Mouse (Mus musculus): ENCODE results near the gene Mybph. TPM values are rescaled to one million over a fixed set of nuclear protein-coding genes. Genes with fewer than 3 reads are reported as not detected.

The Mybph gene
- polyA plus RNA-seq, 2 experiments: 92.6 to 115 TPM

- Histone ChIP-seq H3K27ac (replicated peaks; ENCODE audit: low read depth, low read length) (no peak overlapping the region), H3K27me3 (ENCODE audit: control insufficient read depth, insufficient read depth, low read length) (no peaks in the 10 kb centered on the region), H3K9ac (ENCODE audit: low read depth, low read length, severe bottlenecking) (no peak overlapping the region), H3K4me3 (replicated peaks; ENCODE audit: low read length) (no peak overlapping the region), H3K9me3 (ENCODE audit: control insufficient read depth, low read length) (no peaks in the 10 kb centered on the region), H3K4me1 (ENCODE audit: control insufficient read depth, insufficient read depth, low read length) (peaks cover 20% of the 10 kb centered on the region), H3K36me3 (ENCODE audit: control insufficient read depth, insufficient read depth, low read length) (no peaks in the 10 kb centered on the region), H3K4me2 (replicated peaks; ENCODE audit: low read depth, low read length, severe bottlenecking) (no peak overlapping the region)
- ATAC-seq (ENCODE audit: low FRiP score, low read depth) (no peak; the same call in 1 of the 2 replicates), DNase-seq (ENCODE audit: low spot score) (no peak)
- WGBS: 42% methylated on average over 6 of the region's 6 CpGs
- no peak for TF ChIP-seq POLR2A (IDR thresholded peaks at IDR 0.05; ENCODE audit: borderline replicate concordance, extremely low read depth, insufficient read depth, insufficient read length)
Measured at GRCm38 (mm10) chr1:134211043-134211442, 17.8 kb downstream of the Mybph start.

GRCm38 (mm10) chr1:134211631-134212030, 18.4 kb downstream of the Mybph start:
- DNase-seq (ENCODE audit: low spot score) (no peak), ATAC-seq (ENCODE audit: low FRiP score, low read depth) (peak; percentile 48; the same call in 1 of the 2 replicates)
- Histone ChIP-seq H3K4me1 (ENCODE audit: control insufficient read depth, insufficient read depth, low read length) (peaks cover 18% of the 10 kb centered on the region), H3K4me3 (replicated peaks; ENCODE audit: low read length) (no peak overlapping the region), H3K9me3 (ENCODE audit: control insufficient read depth, low read length) (no peaks in the 10 kb centered on the region), H3K4me2 (replicated peaks; ENCODE audit: low read depth, low read length, severe bottlenecking) (no peak overlapping the region), H3K27me3 (ENCODE audit: control insufficient read depth, insufficient read depth, low read length) (no peaks in the 10 kb centered on the region), H3K9ac (ENCODE audit: low read depth, low read length, severe bottlenecking) (no peak overlapping the region), H3K36me3 (ENCODE audit: control insufficient read depth, insufficient read depth, low read length) (no peaks in the 10 kb centered on the region), H3K27ac (replicated peaks; ENCODE audit: low read depth, low read length) (no peak overlapping the region)
- 13% methylated on average over 2 of the region's 2 CpGs for WGBS
- no peak for TF ChIP-seq POLR2A (IDR thresholded peaks at IDR 0.05; ENCODE audit: borderline replicate concordance, extremely low read depth, insufficient read depth, insufficient read length)

GRCm38 (mm10) chr1:134212351-134212750, 19.1 kb downstream of the Mybph start:
- H3K9ac ChIP-seq (ENCODE audit: low read depth, low read length, severe bottlenecking): no peak overlapping the region
- no peaks in the 10 kb centered on the region for H3K9me3 ChIP-seq (ENCODE audit: control insufficient read depth, low read length)
- DNase-seq (ENCODE audit: low spot score) (no peak), ATAC-seq (ENCODE audit: low FRiP score, low read depth) (no peak)
- no peaks in the 10 kb centered on the region for H3K27me3 ChIP-seq (ENCODE audit: control insufficient read depth, insufficient read depth, low read length)
- H3K4me2 ChIP-seq (replicated peaks; ENCODE audit: low read depth, low read length, severe bottlenecking): no peak overlapping the region
- WGBS: 75% methylated on average over 6 of the region's 6 CpGs
- no peaks in the 10 kb centered on the region for H3K36me3 ChIP-seq (ENCODE audit: control insufficient read depth, insufficient read depth, low read length)
- no peak for TF ChIP-seq POLR2A (IDR thresholded peaks at IDR 0.05; ENCODE audit: borderline replicate concordance, extremely low read depth, insufficient read depth, insufficient read length)
- H3K27ac ChIP-seq (replicated peaks; ENCODE audit: low read depth, low read length): no peak overlapping the region
- H3K4me3 ChIP-seq (replicated peaks; ENCODE audit: low read length): no peak overlapping the region
- H3K4me1 ChIP-seq (ENCODE audit: control insufficient read depth, insufficient read depth, low read length): peaks cover 18% of the 10 kb centered on the region

- Histone ChIP-seq H3K4me3 (replicated peaks; ENCODE audit: low read length) (no peak overlapping the region), H3K36me3 (ENCODE audit: control insufficient read depth, insufficient read depth, low read length) (no peaks in the 10 kb centered on the region), H3K27me3 (ENCODE audit: control insufficient read depth, insufficient read depth, low read length) (no peaks in the 10 kb centered on the region), H3K27ac (replicated peaks; ENCODE audit: low read depth, low read length) (no peak overlapping the region), H3K9me3 (ENCODE audit: control insufficient read depth, low read length) (no peaks in the 10 kb centered on the region), H3K9ac (ENCODE audit: low read depth, low read length, severe bottlenecking) (no peak overlapping the region), H3K4me1 (ENCODE audit: control insufficient read depth, insufficient read depth, low read length) (peaks cover 18% of the 10 kb centered on the region), H3K4me2 (replicated peaks; ENCODE audit: low read depth, low read length, severe bottlenecking) (no peak overlapping the region)
- DNase-seq (ENCODE audit: low spot score): no peak
- TF ChIP-seq POLR2A (IDR thresholded peaks at IDR 0.05; ENCODE audit: borderline replicate concordance, extremely low read depth, insufficient read depth, insufficient read length): no peak
- no peak for ATAC-seq (ENCODE audit: low FRiP score, low read depth)
- WGBS: 74% methylated on average over 7 of the region's 7 CpGs
Measured at GRCm38 (mm10) chr1:134213405-134213804, 20.2 kb downstream of the Mybph start.

GRCm38 (mm10) chr1:134215059-134215458, 21.8 kb downstream of the Mybph start:
- no peak overlapping the region for H3K27ac ChIP-seq (replicated peaks; ENCODE audit: low read depth, low read length)
- H3K4me2 ChIP-seq (replicated peaks; ENCODE audit: low read depth, low read length, severe bottlenecking): no peak overlapping the region
- no peak for DNase-seq (ENCODE audit: low spot score)
- H3K9ac ChIP-seq (ENCODE audit: low read depth, low read length, severe bottlenecking): no peak overlapping the region
- WGBS: 60% methylated on average over 7 of the region's 7 CpGs
- no peak for TF ChIP-seq POLR2A (IDR thresholded peaks at IDR 0.05; ENCODE audit: borderline replicate concordance, extremely low read depth, insufficient read depth, insufficient read length)
- no peaks in the 10 kb centered on the region for H3K36me3 ChIP-seq (ENCODE audit: control insufficient read depth, insufficient read depth, low read length)
- no peak overlapping the region for H3K4me3 ChIP-seq (replicated peaks; ENCODE audit: low read length)
- no peak for ATAC-seq (ENCODE audit: low FRiP score, low read depth)
- no peaks in the 10 kb centered on the region for H3K9me3 ChIP-seq (ENCODE audit: control insufficient read depth, low read length)
- peaks cover 18% of the 10 kb centered on the region for H3K4me1 ChIP-seq (ENCODE audit: control insufficient read depth, insufficient read depth, low read length)
- no peaks in the 10 kb centered on the region for H3K27me3 ChIP-seq (ENCODE audit: control insufficient read depth, insufficient read depth, low read length)

All from limb, embryonic 14.5 days (tissue).